Mouse (Mus musculus) splenic B cell, adult 2 months (primary cell): ENCODE data around the gene Actb.

Experiments
- DNase-seq: peaks from one replicate; pipeline ENCODE4 v3.0.0-alpha.2; 2011; ENCODE audit warnings: low read depth, low spot score
- H3K27me3 ChIP-seq: 2 replicates; pipeline ENCODE4 v1.6.1; 2012; ENCODE audit warnings: mild to moderate bottlenecking, low read length, moderate library complexity, mixed read lengths; ENCODE audit not compliant: control insufficient read depth, poor library complexity, insufficient read depth, severe bottlenecking
- H3K36me3 ChIP-seq: 2 replicates; pipeline ENCODE4 v1.6.1; 2012; ENCODE audit warnings: mild to moderate bottlenecking, low read length, moderate library complexity, mixed read lengths; ENCODE audit not compliant: control insufficient read depth, poor library complexity, insufficient read depth, severe bottlenecking

Gene Actb

DNA sequence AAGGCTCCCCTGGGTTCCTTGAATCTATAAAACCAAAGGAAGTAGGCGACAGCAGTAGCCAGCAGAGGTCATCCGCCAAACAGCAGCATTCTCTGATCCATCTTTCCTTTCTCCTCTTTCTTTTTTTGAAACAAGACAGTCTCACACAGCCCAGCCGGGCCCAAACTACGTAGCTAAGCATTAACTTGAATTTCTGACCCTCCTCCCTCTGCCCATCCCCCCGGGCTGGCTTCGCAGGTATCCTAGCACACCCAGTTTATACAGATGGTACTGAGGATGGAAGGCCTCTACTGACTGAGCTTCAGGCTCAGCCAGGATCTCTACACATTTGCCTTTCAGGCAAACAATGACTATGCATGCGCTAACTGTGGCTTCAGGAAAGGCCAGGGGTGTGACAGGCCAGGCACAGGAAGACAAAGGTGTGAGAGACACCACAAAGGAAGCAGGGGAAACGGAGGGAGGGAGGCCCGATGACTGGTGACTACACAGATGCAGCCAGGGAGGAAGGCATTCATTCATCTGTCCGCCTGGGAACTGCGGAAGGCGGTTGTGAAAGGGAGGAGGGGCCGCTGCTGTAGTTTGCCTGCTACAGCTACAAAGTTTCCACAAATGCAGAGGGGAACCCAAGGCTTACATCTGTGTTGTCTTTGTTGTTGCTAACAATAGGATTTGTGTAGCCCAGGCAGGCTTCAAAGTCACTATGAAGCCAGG, 25.6 kb downstream of the Actb start:
- DNase-seq, result no peak
- Histone ChIP-seq H3K27me3 (no peaks in the 10 kb centered on the region), H3K36me3 (no peaks in the 10 kb centered on the region)

DNA sequence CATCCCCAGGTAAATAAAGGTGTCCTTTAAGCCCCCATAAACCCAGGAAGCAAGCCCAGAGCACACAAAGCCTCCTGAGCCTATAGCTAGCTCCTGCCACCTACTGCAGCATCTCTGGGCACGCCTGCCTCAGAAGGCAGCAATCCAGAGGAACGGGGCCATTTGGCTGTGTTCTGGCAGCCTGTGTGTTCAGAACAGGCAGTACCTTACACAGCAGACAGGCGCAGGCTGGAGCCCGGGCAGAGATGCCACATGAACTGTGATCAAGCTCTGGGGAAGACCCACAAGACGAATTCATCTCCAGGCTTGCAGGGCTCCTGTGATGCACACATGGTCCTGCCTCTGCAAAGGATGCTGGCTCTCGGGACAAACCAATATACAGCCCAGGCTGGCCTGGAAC, 26.3 kb downstream of the Actb start:
- DNase-seq, result no peak
- Histone ChIP-seq H3K36me3 (no peaks in the 10 kb centered on the region), H3K27me3 (no peaks in the 10 kb centered on the region)

DNA sequence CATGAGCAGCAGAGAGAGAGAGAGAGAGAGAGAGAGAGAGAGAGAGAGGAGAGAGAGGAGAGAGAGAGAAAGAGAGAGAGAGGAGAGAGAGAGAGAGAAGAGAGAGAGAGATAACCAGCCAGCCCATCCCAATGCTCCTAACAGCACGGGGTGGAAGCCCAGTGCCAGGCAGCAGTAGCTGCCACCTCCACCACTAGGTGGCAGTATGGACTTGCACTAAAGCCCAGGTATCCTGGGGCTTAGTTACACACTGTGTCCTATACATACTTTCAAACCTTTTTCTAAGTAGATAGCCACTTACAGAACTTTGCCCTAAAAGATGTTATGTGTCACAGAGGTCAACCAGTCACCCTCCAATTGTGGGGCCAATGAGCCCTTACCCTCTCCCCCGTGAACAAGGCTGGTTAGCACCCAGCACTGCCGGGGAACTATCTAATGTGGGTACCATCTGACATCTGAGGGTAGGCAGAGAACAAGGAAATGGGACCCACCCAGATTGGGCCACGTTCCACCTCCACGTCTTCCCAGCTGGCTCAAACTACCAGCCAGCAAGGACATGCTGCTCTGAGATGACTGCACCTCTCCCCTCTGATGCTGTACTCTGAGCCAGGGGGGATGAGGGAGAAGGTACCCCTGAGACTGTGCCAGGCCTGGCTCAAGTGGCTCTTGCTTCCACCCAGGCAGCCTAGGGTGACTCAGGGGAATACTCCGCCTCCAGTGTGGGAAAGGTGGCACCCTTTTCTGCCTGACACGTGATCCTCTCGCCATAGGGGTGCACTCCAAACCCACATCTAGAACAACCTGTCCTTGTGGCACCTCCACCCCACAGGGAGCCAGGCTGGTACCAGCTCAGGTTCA, 27.0 kb downstream of the Actb start:
- peak; percentile 93 for DNase-seq
- no peaks in the 10 kb centered on the region for H3K27me3 ChIP-seq
- H3K36me3 ChIP-seq, result no peaks in the 10 kb centered on the region

DNA sequence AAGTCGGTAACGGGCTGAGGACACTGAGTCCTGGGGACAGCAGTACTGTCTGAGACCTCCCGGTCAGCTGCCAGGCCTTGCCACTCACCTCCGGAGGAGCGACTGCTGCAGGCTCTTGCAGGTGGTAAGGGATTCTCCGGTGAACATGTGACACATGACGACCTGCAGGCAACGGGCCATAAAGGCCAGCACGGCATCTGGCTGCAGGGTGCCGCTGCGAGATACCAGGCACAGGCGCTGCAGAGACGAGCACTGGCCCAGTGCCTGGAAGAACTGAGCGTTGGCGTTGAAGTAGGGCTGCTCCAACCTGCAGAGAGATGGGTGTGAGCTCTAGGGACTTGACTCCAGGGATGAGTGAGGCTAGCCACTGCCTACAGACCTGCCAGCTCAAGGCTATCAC, 28.0 kb downstream of the Actb start:
- Histone ChIP-seq H3K36me3 (no peaks in the 10 kb centered on the region), H3K27me3 (no peaks in the 10 kb centered on the region)
- DNase-seq, result no peak

DNA sequence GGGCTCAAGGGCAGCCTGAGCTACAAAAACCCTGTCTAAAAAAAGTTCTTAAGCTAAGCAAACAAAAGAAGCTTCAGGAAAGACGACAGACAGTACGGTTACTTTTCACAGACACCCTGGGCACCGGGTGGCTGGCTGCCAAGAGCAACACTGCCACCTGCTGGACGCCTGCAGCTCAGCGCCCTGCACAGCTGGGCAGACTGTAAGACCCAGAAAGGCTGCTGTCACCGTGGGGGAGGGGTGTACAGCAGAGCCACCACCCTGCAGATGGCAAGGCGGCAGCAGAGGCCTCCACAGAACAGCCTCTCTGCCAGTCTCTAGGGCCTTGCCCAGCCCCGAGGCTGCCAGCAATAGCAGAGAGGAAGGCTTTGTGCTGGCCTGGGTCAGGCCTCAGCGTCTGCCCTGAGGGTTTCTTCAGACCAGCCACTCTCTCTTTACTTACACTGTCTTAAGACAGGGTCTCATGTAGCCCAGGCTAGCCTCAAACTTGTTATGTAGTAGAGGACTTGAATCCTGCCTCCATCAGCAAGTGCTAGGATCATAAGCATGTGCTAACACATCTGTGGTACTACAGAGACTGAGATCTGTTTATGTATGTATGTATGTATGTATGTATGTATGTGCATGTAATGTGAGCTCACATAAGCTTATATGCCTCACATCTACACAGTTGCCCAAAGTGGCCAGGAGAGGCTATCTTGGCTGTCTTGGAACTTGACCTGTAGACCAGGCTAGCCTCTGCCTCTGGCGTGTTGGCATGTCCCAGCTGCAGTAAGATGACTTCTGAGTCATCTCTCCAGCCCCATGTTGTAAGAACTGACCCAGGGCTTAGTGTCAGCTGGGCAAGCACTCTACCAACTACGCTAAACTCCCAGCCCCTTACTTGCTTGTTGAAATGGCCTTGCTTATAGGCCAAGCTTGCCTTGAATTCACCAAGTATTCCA, 28.9 kb downstream of the Actb start:
- peak; percentile 90 for DNase-seq
- Histone ChIP-seq H3K27me3 (no peaks in the 10 kb centered on the region), H3K36me3 (no peaks in the 10 kb centered on the region)

DNA sequence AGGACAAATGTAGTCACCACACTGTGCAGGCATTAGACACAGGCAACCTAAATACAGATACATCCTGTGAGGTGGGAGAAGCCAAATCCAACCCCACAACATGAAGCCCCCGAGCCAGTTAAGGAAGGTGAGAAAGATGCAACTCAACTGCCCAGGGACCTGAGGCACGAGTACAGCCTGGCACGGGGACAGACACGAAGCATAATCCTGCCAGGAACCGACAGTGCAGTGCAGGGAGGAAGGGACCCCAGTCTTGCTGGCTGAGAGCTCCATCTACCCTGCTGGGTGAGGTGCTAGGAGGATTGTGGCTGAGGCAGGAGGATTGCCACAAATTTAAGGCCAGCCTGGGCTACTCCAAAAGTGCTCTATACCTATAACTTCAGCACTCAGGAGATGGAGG, 29.7 kb downstream of the Actb start:
- no peak for DNase-seq
- H3K36me3 ChIP-seq, result no peaks in the 10 kb centered on the region
- no peaks in the 10 kb centered on the region for H3K27me3 ChIP-seq

DNA sequence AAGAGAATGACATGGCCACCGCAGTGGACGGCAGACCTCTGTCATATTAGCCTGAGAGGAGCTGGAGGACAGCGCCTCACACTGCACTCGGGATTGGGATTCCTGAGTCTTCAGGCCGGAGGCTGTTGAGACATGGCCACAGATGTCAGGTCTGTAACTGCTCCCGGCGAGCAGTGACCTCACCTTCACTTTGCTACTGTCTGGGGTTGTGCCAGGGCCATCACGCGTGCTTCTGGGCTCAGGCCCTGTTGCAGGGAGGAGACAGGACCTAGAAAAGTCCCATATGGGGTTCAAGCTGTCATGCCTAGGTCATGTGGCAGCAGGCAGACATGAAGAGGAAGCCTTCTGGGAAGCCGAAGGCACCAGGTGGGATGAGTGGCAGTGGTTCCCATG, 31.0 kb downstream of the Actb start:
- Histone ChIP-seq H3K36me3 (no peaks in the 10 kb centered on the region), H3K27me3 (no peaks in the 10 kb centered on the region)
- DNase-seq, result no peak

DNA sequence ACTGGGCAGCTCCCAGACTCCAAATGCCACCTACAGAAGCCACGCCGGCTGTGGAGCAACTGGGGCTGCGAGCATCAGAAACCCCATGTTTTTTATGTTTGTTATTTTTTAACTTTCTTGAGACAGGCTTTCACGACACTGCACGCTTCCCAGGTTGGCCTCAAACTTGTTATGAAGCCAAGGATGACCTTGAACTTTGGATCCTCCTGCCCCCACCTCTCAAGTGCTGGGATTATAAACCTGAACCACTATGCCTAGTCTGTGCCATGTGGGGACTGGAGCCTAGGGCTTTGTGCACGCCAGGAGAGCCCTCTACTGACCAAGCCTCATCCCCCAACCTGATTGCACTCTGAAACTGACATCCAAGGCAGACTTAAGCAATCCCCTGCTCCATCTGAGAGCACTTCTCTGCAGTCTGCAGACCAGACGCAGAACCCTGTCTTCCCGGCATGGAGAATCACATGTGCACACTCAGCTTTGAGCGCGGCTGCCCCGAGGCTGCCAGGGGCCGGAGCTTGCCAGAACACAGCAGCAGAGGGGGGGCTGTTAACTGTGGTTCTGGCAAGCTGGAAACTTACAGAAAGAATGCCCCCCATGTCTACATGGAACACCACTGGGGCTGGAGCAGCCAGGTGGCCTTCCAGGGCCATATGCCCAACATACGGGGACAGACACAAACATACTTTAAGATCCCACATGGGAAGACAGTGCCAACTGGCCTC, 31.6 kb downstream of the Actb start:
- no peak for DNase-seq
- H3K27me3 ChIP-seq, result no peaks in the 10 kb centered on the region
- no peaks in the 10 kb centered on the region for H3K36me3 ChIP-seq

DNA sequence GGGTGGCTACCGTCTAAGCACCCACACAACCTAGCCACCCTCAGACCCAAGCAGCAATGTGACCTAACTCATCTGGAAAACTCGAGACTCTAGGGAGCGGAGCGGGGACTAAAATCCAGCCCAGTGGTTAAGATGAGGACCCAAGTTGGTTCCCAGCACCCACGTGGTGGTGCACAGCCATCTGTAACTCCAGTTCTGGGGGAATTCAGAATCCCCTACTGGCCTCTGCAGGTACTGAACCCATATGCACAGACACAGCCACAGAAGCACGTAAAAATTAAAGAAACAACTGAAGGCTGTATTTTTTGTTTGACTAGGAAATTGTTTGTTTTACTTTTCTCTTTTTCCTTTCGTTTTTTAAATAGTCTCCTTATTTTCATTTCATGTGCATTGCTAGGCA, 32.8 kb downstream of the Actb start:
- no peak for DNase-seq
- Histone ChIP-seq H3K36me3 (no peaks in the 10 kb centered on the region), H3K27me3 (no peaks in the 10 kb centered on the region)

DNA sequence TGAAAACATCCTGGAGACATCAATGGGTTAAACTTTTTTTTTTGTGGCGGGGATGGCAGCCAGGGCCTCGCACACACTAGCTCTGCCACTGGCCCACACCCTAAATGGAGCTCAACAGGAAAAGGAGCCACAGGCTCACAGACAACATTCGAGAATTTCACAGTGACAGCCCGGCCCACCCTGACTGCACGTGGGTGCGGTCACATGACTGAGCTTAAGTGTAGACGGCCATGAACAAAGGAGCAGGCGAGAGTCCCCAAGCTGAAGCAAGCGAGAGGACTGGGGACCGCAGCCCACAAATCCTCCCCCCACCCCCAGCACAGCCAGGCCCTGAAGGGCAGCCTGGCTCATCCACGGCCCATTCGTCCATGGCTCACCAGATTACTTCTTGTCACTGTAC, 34.8 kb downstream of the Actb start:
- H3K36me3 ChIP-seq, result peaks cover 2% of the 10 kb centered on the region; the same call in 1 of the 2 replicates
- no peaks in the 10 kb centered on the region for H3K27me3 ChIP-seq
- no peak for DNase-seq

DNA sequence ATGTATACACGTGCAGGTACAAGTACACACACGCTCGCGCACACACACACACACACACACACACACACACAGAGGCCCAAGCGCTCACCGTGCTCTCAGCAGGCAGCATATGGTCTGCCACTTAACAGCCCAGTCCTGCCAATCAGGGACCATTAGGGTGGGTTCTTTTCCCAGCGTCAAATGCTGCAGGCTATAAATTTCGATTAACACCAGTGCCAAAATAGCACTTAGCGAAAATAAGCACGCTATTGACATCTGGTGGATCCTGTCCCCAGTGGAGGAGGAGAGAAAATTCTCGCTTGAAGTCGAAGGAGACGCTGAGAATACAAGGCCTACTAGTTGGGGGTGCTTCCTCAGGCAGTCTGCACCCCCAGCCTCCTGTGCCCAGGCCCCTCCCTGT, 37.1 kb downstream of the Actb start:
- no peak for DNase-seq
- Histone ChIP-seq H3K36me3 (peaks cover 2% of the 10 kb centered on the region; the same call in 1 of the 2 replicates), H3K27me3 (no peaks in the 10 kb centered on the region)

DNA sequence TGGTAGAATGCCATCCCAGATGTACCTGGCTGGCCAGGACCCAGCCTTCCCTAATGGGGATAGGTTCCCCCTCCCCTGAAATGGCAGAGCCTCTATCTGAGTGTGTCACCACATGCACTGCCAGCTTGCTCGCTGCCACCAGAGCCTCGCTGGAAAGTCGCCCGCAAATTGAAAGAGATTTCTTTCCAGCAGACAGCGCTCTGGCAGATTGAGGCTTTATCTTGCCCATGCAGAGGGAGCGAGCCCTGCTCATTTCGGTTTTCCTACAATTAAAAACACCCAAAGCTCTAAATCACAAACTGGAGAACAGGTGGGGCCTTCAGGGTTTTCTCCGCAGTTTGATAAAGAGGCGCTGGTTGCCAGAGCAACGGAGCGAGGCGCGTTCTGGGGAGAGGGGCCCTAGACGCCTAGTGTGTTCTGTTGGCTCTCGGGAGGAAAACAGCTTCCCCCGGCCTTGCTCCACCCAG, 48.8 kb downstream of the Actb start:
- DNase-seq, result no peak
- no peaks in the 10 kb centered on the region for H3K36me3 ChIP-seq
- no peaks in the 10 kb centered on the region for H3K27me3 ChIP-seq

DNA sequence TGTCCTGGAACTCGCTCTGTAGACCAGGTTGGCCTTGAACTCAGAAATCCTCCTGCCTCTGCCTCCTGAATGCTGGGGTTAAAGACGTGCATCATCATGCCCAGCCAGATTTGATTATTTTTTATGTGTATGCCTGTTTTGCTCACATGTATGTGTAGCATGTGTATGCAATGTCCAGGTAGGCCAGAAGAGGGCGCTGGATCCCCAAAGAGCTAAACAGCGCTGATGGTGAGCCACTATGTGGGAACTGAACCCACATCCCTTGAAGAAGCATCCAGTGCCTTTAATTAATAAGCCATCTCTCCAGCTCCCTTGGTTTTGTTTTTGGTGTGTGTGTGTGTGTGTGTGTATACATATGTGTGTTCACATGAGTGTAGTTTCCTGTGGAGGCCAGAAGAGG, 50.1 kb downstream of the Actb start:
- no peaks in the 10 kb centered on the region for H3K27me3 ChIP-seq
- DNase-seq, result no peak
- H3K36me3 ChIP-seq, result no peaks in the 10 kb centered on the region

DNA sequence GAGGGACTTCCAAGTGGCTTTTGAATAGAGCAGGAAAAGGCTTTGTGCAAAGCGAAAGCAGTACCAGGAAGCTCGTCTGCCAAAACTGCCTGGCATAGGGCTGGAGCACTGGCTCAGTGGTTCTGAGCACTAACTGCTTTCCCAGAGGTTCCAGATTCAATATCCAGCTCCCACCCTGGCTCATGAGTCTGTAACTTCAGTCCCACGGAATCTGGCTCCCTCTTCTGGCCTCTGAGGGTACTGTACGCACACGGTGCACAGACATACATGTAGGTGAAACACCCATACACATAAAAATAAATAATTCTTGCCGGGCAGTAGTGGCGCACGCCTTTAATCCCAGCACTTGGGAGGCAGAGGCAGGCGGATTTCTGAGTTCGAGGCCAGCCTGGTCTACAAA, 51.7 kb downstream of the Actb start:
- no peaks in the 10 kb centered on the region for H3K36me3 ChIP-seq
- no peaks in the 10 kb centered on the region for H3K27me3 ChIP-seq
- DNase-seq, result peak; percentile 42
